Mouse (Mus musculus) limb, embryonic 14.5 days (tissue): ENCODE measurements around the gene 1810013L24Rik. TPM values are rescaled to one million over a fixed set of nuclear protein-coding genes. Genes with fewer than 3 reads are reported as not detected.
A peak's percentile ranks its signal among the peaks of the same experiment; 100 is the strongest.

ENCODE experiments used
- ATAC-seq: fragments of 200-750 bp; cut with Nextera tagmentation; 2 replicates; pipeline ENCODE4 v1.8.0; 2017; ENCODE audit warnings: low read depth, moderate number of reproducible peaks, moderate TSS enrichment; ENCODE audit not compliant: low FRiP score
- DNase-seq: peaks from one replicate; pipeline ENCODE4 v3.0.0-alpha.2; 2015; ENCODE audit warnings: low spot score
- H3K27ac ChIP-seq: fragments of 300-500 bp; sonication (generic); replicated peaks from 2 replicates; pipeline ENCODE4 v1.5.1; 2014; ENCODE audit warnings: low read depth, mild to moderate bottlenecking, low read length, moderate library complexity, mixed read lengths
- H3K27me3 ChIP-seq: fragments of 300-500 bp; sonication (generic); 2 replicates; pipeline ENCODE4 v1.6.1; 2014; ENCODE audit warnings: low read length, mixed read lengths; ENCODE audit not compliant: control insufficient read depth, insufficient read depth
- H3K36me3 ChIP-seq: fragments of 300-500 bp; sonication (generic); 2 replicates; pipeline ENCODE4 v1.6.1; 2014; ENCODE audit warnings: mild to moderate bottlenecking, low read length, moderate library complexity, mixed read lengths; ENCODE audit not compliant: control insufficient read depth, insufficient read depth
- H3K4me1 ChIP-seq: fragments of 300-500 bp; sonication (generic); 2 replicates; pipeline ENCODE4 v1.6.1; 2014; ENCODE audit warnings: antibody characterized with exemption, low read length, mixed read lengths; ENCODE audit not compliant: control insufficient read depth, insufficient read depth
- H3K4me2 ChIP-seq: fragments of 300-500 bp; sonication (generic); replicated peaks from 2 replicates; pipeline ENCODE4 v1.6.1; 2014; ENCODE audit warnings: low read depth, mild to moderate bottlenecking, low read length, moderate library complexity; ENCODE audit not compliant: severe bottlenecking
- H3K4me3 ChIP-seq: fragments of 300-500 bp; sonication (generic); replicated peaks from 2 replicates; pipeline ENCODE4 v1.5.1; 2014; ENCODE audit warnings: low read length
- H3K9ac ChIP-seq: fragments of 300-500 bp; sonication (generic); 2 replicates; pipeline ENCODE4 v1.6.1; 2014; ENCODE audit warnings: mild to moderate bottlenecking, low read depth, low read length, moderate library complexity; ENCODE audit not compliant: severe bottlenecking
- H3K9me3 ChIP-seq: fragments of 300-500 bp; sonication (generic); 2 replicates; pipeline ENCODE4 v1.6.1; 2016; ENCODE audit warnings: low read length; ENCODE audit not compliant: control insufficient read depth
- POLR2A ChIP-seq: fragments of 200-500 bp; IDR thresholded peaks from 2 replicates; pipeline ENCODE4 v1.8.0; 2012; ENCODE audit warnings: inconsistent platforms, mild to moderate bottlenecking, moderate library complexity, borderline replicate concordance; ENCODE audit not compliant: insufficient read depth, insufficient read length; ENCODE audit errors: extremely low read depth
- WGBS: fragments of 180-500 bp; shearing (Covaris S2); extraction: QIAGEN DNeasy Blood & Tissue Kit; methylation state at CpG from one replicate; pipeline ENCODE4 v1.1.7; 2014; 5-methylcytosine and 5-hydroxymethylcytosine counted together
- polyA plus RNA-seq, 2 experiments: library from polyadenylated mRNA; depleted of rRNA in 1 of 2; stranded (reverse) in 1 of 2; unstranded in 1 of 2; fragments of >200 nt; fragmentation: Nextera tagmentation in 1 of 2; extraction: Ambion mirVana in 1 of 2; gene quantifications; 2 replicates each; pipeline versions ENCODE4 v1.2.1 to v1.2.3; 2012 to 2014

The 1810013L24Rik gene
- polyA plus RNA-seq, 2 experiments, result 18.2 to 31.8 TPM

- DNase-seq (no peak), ATAC-seq (no peak)
- H3K36me3 ChIP-seq, result peaks cover 13% of the 10 kb centered on the region
- no peak overlapping the region for H3K4me2 ChIP-seq
- H3K27ac ChIP-seq, result no peak overlapping the region
- H3K27me3 ChIP-seq, result no peaks in the 10 kb centered on the region
- no peaks in the 10 kb centered on the region for H3K4me1 ChIP-seq
- WGBS, result 52% methylated on average over 3 of the region's 4 CpGs
- no peaks in the 10 kb centered on the region for H3K9me3 ChIP-seq
- H3K9ac ChIP-seq, result no peak overlapping the region
- H3K4me3 ChIP-seq, result no peak overlapping the region
- no peak for TF ChIP-seq POLR2A
Observed at GRCm38 (mm10) chr16:8864223-8864631, 34.3 kb downstream of the 1810013L24Rik start.

- 84% methylated on average over 5 of the region's 5 CpGs for WGBS
- Histone ChIP-seq H3K4me3 (no peak overlapping the region), H3K9me3 (no peaks in the 10 kb centered on the region), H3K4me1 (no peaks in the 10 kb centered on the region), H3K4me2 (no peak overlapping the region), H3K9ac (no peak overlapping the region), H3K36me3 (no peaks in the 10 kb centered on the region; the same call in 1 of the 2 replicates), H3K27me3 (no peaks in the 10 kb centered on the region), H3K27ac (no peak overlapping the region)
- no peak for TF ChIP-seq POLR2A
- ATAC-seq (no peak), DNase-seq (no peak)
Observed at GRCm38 (mm10) chr16:8867406-8867955, 37.6 kb downstream of the 1810013L24Rik start.

GRCm38 (mm10) chr16:8868506-8868905 is 38.6 kb downstream of the 1810013L24Rik start:
- H3K9me3 ChIP-seq, result no peaks in the 10 kb centered on the region
- WGBS, result 90% methylated on average over 3 of the region's 3 CpGs
- ATAC-seq, result no peak
- no peaks in the 10 kb centered on the region for H3K36me3 ChIP-seq
- TF ChIP-seq POLR2A, result no peak
- no peak for DNase-seq
- no peaks in the 10 kb centered on the region for H3K4me1 ChIP-seq
- no peaks in the 10 kb centered on the region for H3K27me3 ChIP-seq
- H3K4me2 ChIP-seq, result no peak overlapping the region
- H3K27ac ChIP-seq, result no peak overlapping the region
- H3K9ac ChIP-seq, result no peak overlapping the region
- H3K4me3 ChIP-seq, result no peak overlapping the region

- Histone ChIP-seq H3K4me3 (no peak overlapping the region), H3K9me3 (no peaks in the 10 kb centered on the region), H3K36me3 (no peaks in the 10 kb centered on the region), H3K27ac (no peak overlapping the region), H3K9ac (no peak overlapping the region), H3K4me2 (no peak overlapping the region), H3K27me3 (no peaks in the 10 kb centered on the region), H3K4me1 (no peaks in the 10 kb centered on the region)
- DNase-seq (peak; percentile 73), ATAC-seq (0 out of 2 replicates have a peak, but pooled peaks have one; percentile 27)
- TF ChIP-seq POLR2A, result no peak
- 32% methylated on average over 2 of the region's 2 CpGs for WGBS
Observed at GRCm38 (mm10) chr16:8869715-8870114, 39.8 kb downstream of the 1810013L24Rik start.

GRCm38 (mm10) chr16:8871376-8871775 is 41.5 kb downstream of the 1810013L24Rik start:
- Histone ChIP-seq H3K4me1 (no peaks in the 10 kb centered on the region), H3K4me3 (no peak overlapping the region), H3K4me2 (no peak overlapping the region), H3K9me3 (no peaks in the 10 kb centered on the region), H3K36me3 (no peaks in the 10 kb centered on the region), H3K27me3 (no peaks in the 10 kb centered on the region), H3K9ac (no peak overlapping the region), H3K27ac (no peak overlapping the region)
- TF ChIP-seq POLR2A, result no peak
- ATAC-seq, result no peak
- WGBS, result 89% methylated on average over 6 of the region's 6 CpGs
- no peak for DNase-seq
